Mouse (Mus musculus): ENCODE data around the gene Cbl.

Gene Cbl

GRCm38 (mm10) chr9:44106182-44106581 is 127.7 kb downstream of the Cbl start:
- DNase-seq (ENCODE audit: low spot score in 2 of 2), result no peak

GRCm38 (mm10) chr9:44105781-44106180 is 128.1 kb downstream of the Cbl start:
- no peak for DNase-seq (ENCODE audit: low spot score in 2 of 2)

DNA sequence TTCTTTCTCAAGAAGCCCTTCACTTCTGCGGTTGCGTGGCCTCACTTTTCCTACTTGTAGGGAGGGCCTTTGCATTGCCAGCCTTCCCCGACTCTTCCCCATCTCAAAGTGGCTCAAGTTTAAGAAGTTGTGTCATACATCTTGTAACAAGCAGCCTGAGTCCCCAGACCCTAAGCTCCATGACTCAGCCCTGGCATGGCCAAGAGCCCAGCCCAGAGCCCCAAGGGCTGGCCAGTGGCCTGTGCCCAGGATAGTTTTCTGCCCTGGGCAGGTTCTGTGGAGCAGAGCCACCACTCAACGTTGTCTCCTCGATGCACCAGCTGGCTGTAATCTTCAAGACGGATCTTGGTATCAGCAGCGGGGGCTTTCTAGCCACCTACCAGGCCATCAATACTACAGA is 129.0 kb downstream of the Cbl start:
- DNase-seq (ENCODE audit: low spot score in 2 of 2), result no peak

GRCm38 (mm10) chr9:44101490-44101889 is 132.4 kb downstream of the Cbl start, which contains the start of gene Mfrp:
TSS of gene Mfrp (plus strand) at chr9:44101729.
- DNase-seq (ENCODE audit: low spot score in 2 of 2), result no peak

DNA sequence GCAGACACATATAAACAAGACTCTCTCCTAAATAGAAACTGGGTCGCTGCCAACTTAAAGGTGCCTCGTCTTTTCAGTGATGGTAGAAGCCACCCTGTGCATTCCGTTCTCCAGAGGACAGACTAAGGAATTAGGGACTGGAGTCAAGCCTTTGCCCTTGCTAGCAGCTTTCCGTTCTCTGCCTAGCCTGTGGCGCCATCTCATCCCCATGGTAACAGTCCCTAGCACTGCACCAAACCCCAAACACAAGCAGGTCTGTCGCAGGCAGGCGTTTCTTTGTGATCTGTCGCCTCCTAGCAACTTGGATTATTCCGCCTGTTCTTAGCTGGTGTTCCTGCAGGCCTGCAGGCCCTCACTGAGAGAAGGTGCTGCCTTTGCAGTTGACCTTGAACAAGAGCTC is 137.3 kb downstream of the Cbl start:
- peak in 1 of 2 experiments; percentile 71 for DNase-seq (ENCODE audit: low spot score in 2 of 2)

DNA sequence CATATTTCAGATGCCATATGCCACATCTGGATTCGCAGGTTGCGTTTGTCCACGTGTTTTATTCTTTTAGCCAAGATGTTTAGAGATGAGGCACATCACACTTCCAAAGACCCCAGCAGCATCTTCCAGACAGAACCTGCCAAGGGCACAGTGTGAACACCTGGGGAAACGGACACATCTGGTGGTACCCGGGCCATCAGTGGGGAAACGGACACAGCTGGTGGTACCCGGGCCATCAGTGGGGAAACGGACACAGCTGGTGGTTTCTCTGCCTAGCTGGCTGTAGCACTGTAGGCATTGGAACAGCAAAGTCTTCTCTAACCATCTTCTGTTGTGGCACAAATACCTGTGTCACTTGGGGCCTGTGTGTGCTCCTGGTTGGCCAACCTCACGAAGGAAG is 138.1 kb downstream of the Cbl start:
- no peak for DNase-seq (ENCODE audit: low spot score in 2 of 2)

- no peak for DNase-seq (ENCODE audit: low spot score in 2 of 2)
Observed at GRCm38 (mm10) chr9:44094737-44095136, 139.1 kb downstream of the Cbl start.

DNA sequence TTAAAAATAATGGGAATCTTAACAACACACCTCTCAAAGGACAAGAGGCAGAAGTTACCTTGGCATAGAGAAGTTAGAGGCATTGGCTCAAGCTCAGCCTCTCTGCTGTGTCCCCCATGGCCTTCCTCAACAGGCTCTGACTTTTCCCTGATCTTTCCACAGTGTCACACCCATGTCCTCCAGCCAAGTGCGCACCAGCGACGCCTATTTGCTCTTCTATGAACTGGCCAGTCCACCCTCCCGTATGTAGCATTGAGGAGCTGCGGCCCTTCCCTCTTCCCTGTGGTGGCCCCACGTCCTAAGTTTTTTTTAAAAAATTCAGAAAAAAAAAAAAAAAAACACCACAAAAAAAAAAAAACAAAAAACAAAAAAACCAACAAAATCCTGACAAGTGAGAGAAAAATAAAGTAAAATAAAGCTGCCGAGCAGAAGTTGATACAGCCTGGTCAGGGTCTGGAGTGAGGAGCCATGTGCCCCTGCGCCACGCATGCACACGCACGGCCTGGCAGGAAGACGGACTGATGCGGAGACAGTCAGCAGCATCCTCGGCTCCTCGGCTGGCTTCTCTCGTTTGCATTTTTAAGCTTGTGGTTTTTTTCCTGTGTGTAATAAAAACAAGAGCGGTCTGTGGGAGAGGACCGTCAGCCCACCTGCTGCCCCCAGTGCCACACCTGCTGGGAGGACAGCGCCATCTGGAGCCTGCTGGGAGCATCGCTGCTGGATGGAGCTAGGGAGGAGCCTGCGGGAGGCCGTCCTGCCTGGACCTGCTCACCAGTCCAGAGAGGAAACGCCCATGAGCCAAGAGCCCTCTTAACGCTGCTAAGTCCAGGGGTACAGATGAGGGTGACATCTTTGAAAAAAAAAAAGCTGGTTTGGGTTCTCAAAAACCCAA is 140.0 kb downstream of the Cbl start:
- DNase-seq (ENCODE audit: low spot score in 2 of 2), result peak in 1 of 2 experiments; percentile 88
